Mouse (Mus musculus): ENCODE data around the gene Ankrd9. TPM values are rescaled to one million over a fixed set of nuclear protein-coding genes. Genes with fewer than 3 reads are reported as not detected.

Ankrd9 gene
- total and polyA plus RNA-seq, 2 experiments, result 1.4 to 12.8 TPM

DNA sequence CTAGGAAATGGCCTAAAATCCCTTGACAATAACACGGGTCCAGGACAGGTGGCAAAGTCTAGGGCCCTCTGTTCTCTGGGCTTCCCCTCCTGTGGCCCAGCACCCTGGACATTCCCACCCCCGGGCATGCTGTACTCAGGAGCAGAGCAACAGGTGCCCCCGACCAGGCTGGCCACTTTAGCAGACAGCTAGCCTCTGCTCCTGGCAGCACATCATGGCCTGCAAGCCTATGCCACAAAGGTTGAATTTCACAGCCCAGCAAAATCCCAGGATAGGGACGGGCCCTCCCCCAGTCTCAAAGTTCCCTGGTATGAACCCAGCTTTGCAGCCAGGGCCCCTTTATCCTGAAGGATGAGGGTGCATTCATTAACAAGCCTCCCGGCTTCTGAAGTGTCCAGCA lies 3.5 kb downstream of the Ankrd9 start:
- Histone ChIP-seq H3K4me3 (ENCODE audit: insufficient read depth, low read depth, low read length) (no peak overlapping the region), H3K4me1 (ENCODE audit: control insufficient read depth, insufficient read depth, low read length) (peaks cover 6% of the 10 kb centered on the region), H3K27ac (replicated peaks; ENCODE audit: insufficient read depth, low read depth, low read length) (no peak overlapping the region), H3K79me2 (ENCODE audit: control insufficient read depth, insufficient read depth, low read length) (no peaks in the 10 kb centered on the region; the same call in 1 of the 2 replicates), H3K27me3 (ENCODE audit: control insufficient read depth, insufficient read depth, low read length) (no peaks in the 10 kb centered on the region), H3K36me3 (ENCODE audit: control insufficient read depth, insufficient read depth, low read length) (no peaks in the 10 kb centered on the region; the same call in 1 of the 2 replicates), H3K9ac (ENCODE audit: low read depth, low read length) (no peak overlapping the region)
- WGBS, result 94% methylated on average over 5 of the region's 5 CpGs
- DNase-seq (ENCODE audit: extremely low read depth, low read depth, low spot score), result no peak
- TF ChIP-seq POLR2A (IDR thresholded peaks at IDR 0.05; ENCODE audit: extremely low read depth, insufficient read depth, low read length), result no peak
- TF ChIP-seq CTCF (IDR thresholded peaks at IDR 0.05; ENCODE audit: low read depth, low read length), result no peak

GRCm38 (mm10) chr12:110974726-110975125 lies 4.1 kb downstream of the Ankrd9 start:
- Histone ChIP-seq H3K36me3 (ENCODE audit: control insufficient read depth, insufficient read depth, low read length) (no peaks in the 10 kb centered on the region; the same call in 1 of the 2 replicates), H3K9ac (ENCODE audit: low read depth, low read length) (no peak overlapping the region), H3K4me3 (ENCODE audit: insufficient read depth, low read depth, low read length) (no peak overlapping the region), H3K4me1 (ENCODE audit: control insufficient read depth, insufficient read depth, low read length) (peaks cover 6% of the 10 kb centered on the region), H3K27ac (replicated peaks; ENCODE audit: insufficient read depth, low read depth, low read length) (no peak overlapping the region), H3K79me2 (ENCODE audit: control insufficient read depth, insufficient read depth, low read length) (no peaks in the 10 kb centered on the region; the same call in 1 of the 2 replicates), H3K27me3 (ENCODE audit: control insufficient read depth, insufficient read depth, low read length) (no peaks in the 10 kb centered on the region)
- 87% methylated on average over 6 of the region's 6 CpGs for WGBS
- TF ChIP-seq POLR2A (IDR thresholded peaks at IDR 0.05; ENCODE audit: extremely low read depth, insufficient read depth, low read length), result no peak
- no peak for DNase-seq (ENCODE audit: extremely low read depth, low read depth, low spot score)

DNA sequence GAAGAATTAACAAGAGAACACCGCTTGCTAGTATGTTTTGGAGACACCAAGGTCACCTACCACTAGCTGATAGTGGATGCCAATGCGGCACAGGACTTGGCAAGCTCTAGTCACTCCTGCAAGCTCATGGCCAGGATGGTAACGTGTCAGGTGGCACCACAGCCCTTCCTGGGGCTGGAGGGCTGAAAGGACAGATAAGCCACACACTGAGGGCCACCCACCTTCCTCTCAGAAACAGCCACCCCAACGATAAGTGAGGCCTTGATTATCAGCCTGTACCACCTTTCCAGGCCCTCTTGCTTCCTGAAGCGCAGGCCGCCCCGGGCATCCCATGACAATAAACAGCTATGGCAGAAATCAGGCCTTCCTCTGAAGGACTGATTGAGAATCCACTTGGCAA lies 4.5 kb downstream of the Ankrd9 start:
- H3K79me2 ChIP-seq (ENCODE audit: control insufficient read depth, insufficient read depth, low read length), result no peaks in the 10 kb centered on the region; the same call in 1 of the 2 replicates
- H3K4me1 ChIP-seq (ENCODE audit: control insufficient read depth, insufficient read depth, low read length), result peaks cover 5% of the 10 kb centered on the region
- H3K4me3 ChIP-seq (ENCODE audit: insufficient read depth, low read depth, low read length), result no peak overlapping the region
- H3K27ac ChIP-seq (replicated peaks; ENCODE audit: insufficient read depth, low read depth, low read length), result no peak overlapping the region
- H3K9ac ChIP-seq (ENCODE audit: low read depth, low read length), result no peak overlapping the region
- TF ChIP-seq POLR2A (IDR thresholded peaks at IDR 0.05; ENCODE audit: extremely low read depth, insufficient read depth, low read length), result no peak
- no peak for TF ChIP-seq CTCF (IDR thresholded peaks at IDR 0.05; ENCODE audit: low read depth, low read length)
- no peaks in the 10 kb centered on the region for H3K27me3 ChIP-seq (ENCODE audit: control insufficient read depth, insufficient read depth, low read length)
- H3K36me3 ChIP-seq (ENCODE audit: control insufficient read depth, insufficient read depth, low read length), result no peaks in the 10 kb centered on the region; the same call in 1 of the 2 replicates
- peak; percentile 51 for DNase-seq (ENCODE audit: extremely low read depth, low read depth, low spot score)
- WGBS, result 67% methylated on average over 7 of the region's 7 CpGs

GRCm38 (mm10) chr12:110973829-110974228 lies 5.0 kb downstream of the Ankrd9 start:
- 85% methylated on average over 4 of the region's 4 CpGs for WGBS
- DNase-seq (ENCODE audit: extremely low read depth, low read depth, low spot score), result no peak
- no peak for TF ChIP-seq POLR2A (IDR thresholded peaks at IDR 0.05; ENCODE audit: extremely low read depth, insufficient read depth, low read length)
- TF ChIP-seq CTCF (IDR thresholded peaks at IDR 0.05; ENCODE audit: low read depth, low read length), result no peak
- no peaks in the 10 kb centered on the region; the same call in 1 of the 2 replicates for H3K79me2 ChIP-seq (ENCODE audit: control insufficient read depth, insufficient read depth, low read length)
- peaks cover 4% of the 10 kb centered on the region for H3K4me1 ChIP-seq (ENCODE audit: control insufficient read depth, insufficient read depth, low read length)
- no peak overlapping the region for H3K27ac ChIP-seq (replicated peaks; ENCODE audit: insufficient read depth, low read depth, low read length)
- H3K4me3 ChIP-seq (ENCODE audit: insufficient read depth, low read depth, low read length), result no peak overlapping the region
- H3K27me3 ChIP-seq (ENCODE audit: control insufficient read depth, insufficient read depth, low read length), result no peaks in the 10 kb centered on the region
- H3K9ac ChIP-seq (ENCODE audit: low read depth, low read length), result no peak overlapping the region
- no peaks in the 10 kb centered on the region; the same call in 1 of the 2 replicates for H3K36me3 ChIP-seq (ENCODE audit: control insufficient read depth, insufficient read depth, low read length)

DNA sequence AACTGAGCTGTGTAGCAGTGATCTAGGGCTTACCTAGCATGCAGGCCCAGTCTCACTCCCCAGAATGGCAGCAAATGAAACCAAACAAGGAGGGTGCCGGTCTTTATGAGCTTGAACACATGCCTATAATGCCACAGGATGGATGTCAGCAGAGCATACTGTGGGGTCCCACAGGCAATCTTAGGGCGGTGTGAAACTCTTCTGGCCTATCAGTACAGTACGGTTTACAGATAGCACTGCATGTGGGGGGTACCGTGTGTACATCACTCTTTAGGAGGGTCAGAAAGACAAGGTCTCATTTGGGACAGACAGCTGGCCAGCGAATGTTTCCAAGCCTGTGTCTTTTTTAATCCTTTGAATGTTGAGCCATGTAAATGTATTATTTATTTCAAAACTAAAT lies 6.9 kb downstream of the Ankrd9 start:
- H3K79me2 ChIP-seq (ENCODE audit: control insufficient read depth, insufficient read depth, low read length), result no peaks in the 10 kb centered on the region
- 98% methylated on average over 5 of the region's 5 CpGs for WGBS
- DNase-seq (ENCODE audit: extremely low read depth, low read depth, low spot score), result no peak
- no peaks in the 10 kb centered on the region; the same call in 1 of the 2 replicates for H3K36me3 ChIP-seq (ENCODE audit: control insufficient read depth, insufficient read depth, low read length)
- H3K4me1 ChIP-seq (ENCODE audit: control insufficient read depth, insufficient read depth, low read length), result no peaks in the 10 kb centered on the region
- no peaks in the 10 kb centered on the region for H3K27me3 ChIP-seq (ENCODE audit: control insufficient read depth, insufficient read depth, low read length)
- TF ChIP-seq POLR2A (IDR thresholded peaks at IDR 0.05; ENCODE audit: extremely low read depth, insufficient read depth, low read length) (no peak), CTCF (IDR thresholded peaks at IDR 0.05; ENCODE audit: low read depth, low read length) (no peak)
- H3K4me3 ChIP-seq (ENCODE audit: insufficient read depth, low read depth, low read length), result no peak overlapping the region
- no peak overlapping the region for H3K27ac ChIP-seq (replicated peaks; ENCODE audit: insufficient read depth, low read depth, low read length)
- no peak overlapping the region for H3K9ac ChIP-seq (ENCODE audit: low read depth, low read length)

GRCm38 (mm10) chr12:110970408-110970807 lies 8.4 kb downstream of the Ankrd9 start:
- Histone ChIP-seq H3K4me1 (ENCODE audit: control insufficient read depth, insufficient read depth, low read length) (no peaks in the 10 kb centered on the region), H3K79me2 (ENCODE audit: control insufficient read depth, insufficient read depth, low read length) (no peaks in the 10 kb centered on the region), H3K27ac (replicated peaks; ENCODE audit: insufficient read depth, low read depth, low read length) (no peak overlapping the region), H3K9ac (ENCODE audit: low read depth, low read length) (no peak overlapping the region), H3K36me3 (ENCODE audit: control insufficient read depth, insufficient read depth, low read length) (no peaks in the 10 kb centered on the region; the same call in 1 of the 2 replicates), H3K4me3 (ENCODE audit: insufficient read depth, low read depth, low read length) (no peak overlapping the region), H3K27me3 (ENCODE audit: control insufficient read depth, insufficient read depth, low read length) (no peaks in the 10 kb centered on the region)
- TF ChIP-seq POLR2A (IDR thresholded peaks at IDR 0.05; ENCODE audit: extremely low read depth, insufficient read depth, low read length) (no peak), CTCF (IDR thresholded peaks at IDR 0.05; ENCODE audit: low read depth, low read length) (no peak)
- 95% methylated on average over 5 of the region's 5 CpGs for WGBS
- no peak for DNase-seq (ENCODE audit: extremely low read depth, low read depth, low spot score)
